Mouse (Mus musculus) inflammation-experienced regulatory T-cells, adult 6 months (primary cell): ENCODE data around the gene Sdf2. TPM values are rescaled to one million over a fixed set of nuclear protein-coding genes. Genes with fewer than 3 reads are reported as not detected.
A peak's percentile ranks its signal among the peaks of the same experiment; 100 is the strongest.
"Not testable (repeated sequence)": the region's sequence is repeated elsewhere in the genome, so short reads cannot be mapped to it uniquely, and the experiment has no call there.

Source experiments
- ATAC-seq: one replicate; pipeline ENCODE4 v1.8.0; 2017
- polyA plus RNA-seq, 3 experiments: library from polyadenylated mRNA; unstranded; fragments of 100-300 nt; shearing (Covaris generic); gene quantifications; one replicate each; pipeline ENCODE4 v1.2.1; 2017

The Sdf2 gene
- polyA plus RNA-seq, 3 experiments from 2014 or later, result 103 to 118 (median 104) TPM

- no peak for ATAC-seq
Observed at GRCm38 (mm10) chr11:78262550-78262949, 17.0 kb downstream of the Sdf2 start.

GRCm38 (mm10) chr11:78265571-78265970 lies 20.0 kb downstream of the Sdf2 start:
- no peak for ATAC-seq

GRCm38 (mm10) chr11:78271986-78272385 lies 26.4 kb downstream of the Sdf2 start:
- ATAC-seq, result no peak

- no peak for ATAC-seq
Observed at GRCm38 (mm10) chr11:78275596-78275995, 30.1 kb downstream of the Sdf2 start.

- ATAC-seq, result not testable (repeated sequence)
Observed at GRCm38 (mm10) chr11:78276169-78276568, 30.6 kb downstream of the Sdf2 start.

- ATAC-seq, result no peak
Observed at GRCm38 (mm10) chr11:78278853-78279252, 33.3 kb downstream of the Sdf2 start.

GRCm38 (mm10) chr11:78279586-78279985 lies 34.0 kb downstream of the Sdf2 start:
- no peak for ATAC-seq

- ATAC-seq, result no peak
Observed at GRCm38 (mm10) chr11:78289146-78289763, 43.7 kb downstream of the Sdf2 start.

- ATAC-seq, result no peak
Observed at GRCm38 (mm10) chr11:78290654-78291053, 45.1 kb downstream of the Sdf2 start, which contains the start of gene BC030499. BC030499 (plus strand) TSS chr11:78290841.

- no peak for ATAC-seq
Observed at GRCm38 (mm10) chr11:78294585-78294984, 49.0 kb downstream of the Sdf2 start.

- no peak for ATAC-seq
Observed at GRCm38 (mm10) chr11:78300917-78301316, 55.4 kb downstream of the Sdf2 start.

GRCm38 (mm10) chr11:78301357-78302084 lies 56.0 kb downstream of the Sdf2 start, which contains the start of gene Spag5:
Spag5 (plus strand) TSS chr11:78301529.
- peak; percentile 99 for ATAC-seq

Other genes with a start within 250 kb of the Sdf2 start
- gene Dhrs13, start 213.5 kb upstream of the Sdf2 start, polyA plus RNA-seq, result 1 to 10 TPM in 2 of 3 experiments, under 1 TPM in 1; 0.94 to 1.8 (median 1.7) TPM
- 10 to 100 TPM; 21.3 to 36.0 (median 24.7) TPM for gene Flot2, start 207.8 kb upstream of the Sdf2 start, polyA plus RNA-seq
- gene Eral1, start 165.4 kb upstream of the Sdf2 start, polyA plus RNA-seq, result 10 to 100 TPM; 29.4 to 45.2 (median 41.1) TPM
- 10 to 100 TPM; 10.9 to 20.0 (median 12.1) TPM for gene Fam222b, start 151.1 kb upstream of the Sdf2 start, polyA plus RNA-seq
- 1 to 10 TPM; 3.5 to 6.8 (median 3.6) TPM for gene Traf4, start 80.2 kb upstream of the Sdf2 start, polyA plus RNA-seq
- 10 to 100 TPM in 2 of 3 experiments, 1 to 10 TPM in 1; 9.1 to 13.2 (median 11.3) TPM for gene Nek8, start 69.1 kb upstream of the Sdf2 start, polyA plus RNA-seq
- gene Tlcd1, start 69.0 kb upstream of the Sdf2 start, polyA plus RNA-seq, result 1 to 10 TPM; 2.7 to 3.6 (median 3.2) TPM
- gene Rpl23a, start 62.2 kb upstream of the Sdf2 start, polyA plus RNA-seq, result 1,000 to 10,000 TPM; 2,768 to 4,435 (median 3,801) TPM
- 1 to 10 TPM in 1 of 3 experiments, not detected in 2; 1.4 TPM for gene Rab34, start 57.3 kb upstream of the Sdf2 start, polyA plus RNA-seq
- 1 to 10 TPM; 1.9 to 5.4 (median 3.5) TPM for gene Proca1, start 52.4 kb upstream of the Sdf2 start, polyA plus RNA-seq
- 10 to 100 TPM; 16.6 to 18.7 (median 16.9) TPM for gene Supt6, start 241 bp downstream of the Sdf2 start, polyA plus RNA-seq
- 10 to 100 TPM; 26.4 to 41.9 (median 27.3) TPM for gene 2610507B11Rik, start 16.0 kb downstream of the Sdf2 start, polyA plus RNA-seq
- gene BC030499, start 45.1 kb downstream of the Sdf2 start, polyA plus RNA-seq, result under 1 TPM; 0.44 to 0.79 (median 0.48) TPM
- 10 to 100 TPM in 1 of 3 experiments, 1 to 10 TPM in 2; 2.2 to 22.1 (median 3.4) TPM for gene Spag5, start 55.8 kb downstream of the Sdf2 start, polyA plus RNA-seq
- gene Aldoc, start 77.2 kb downstream of the Sdf2 start, polyA plus RNA-seq, result 1 to 10 TPM; 4.0 to 9.6 (median 7.6) TPM
- 10 to 100 TPM; 55.1 to 70.1 (median 57.5) TPM for gene Pigs, start 82.7 kb downstream of the Sdf2 start, polyA plus RNA-seq
- gene Unc119, start 97.7 kb downstream of the Sdf2 start, polyA plus RNA-seq, result 10 to 100 TPM; 11.3 to 29.0 (median 11.9) TPM
- not detected for gene Foxn1, start 140.8 kb downstream of the Sdf2 start, polyA plus RNA-seq
- gene Slc13a2, start 176.5 kb downstream of the Sdf2 start, polyA plus RNA-seq, result not detected
- 1 to 10 TPM in 2 of 3 experiments, under 1 TPM in 1; 0.36 to 4.3 (median 3.7) TPM for gene Slc46a1, start 220.0 kb downstream of the Sdf2 start, polyA plus RNA-seq